Mouse (Mus musculus) kidney, postnatal 14 days (tissue): ENCODE data around the gene Kmo.

Experiments
- DNase-seq: peaks from one replicate; pipeline ENCODE4 v3.0.0; 2022; ENCODE audit warnings: mixed read lengths

Gene Kmo

DNA sequence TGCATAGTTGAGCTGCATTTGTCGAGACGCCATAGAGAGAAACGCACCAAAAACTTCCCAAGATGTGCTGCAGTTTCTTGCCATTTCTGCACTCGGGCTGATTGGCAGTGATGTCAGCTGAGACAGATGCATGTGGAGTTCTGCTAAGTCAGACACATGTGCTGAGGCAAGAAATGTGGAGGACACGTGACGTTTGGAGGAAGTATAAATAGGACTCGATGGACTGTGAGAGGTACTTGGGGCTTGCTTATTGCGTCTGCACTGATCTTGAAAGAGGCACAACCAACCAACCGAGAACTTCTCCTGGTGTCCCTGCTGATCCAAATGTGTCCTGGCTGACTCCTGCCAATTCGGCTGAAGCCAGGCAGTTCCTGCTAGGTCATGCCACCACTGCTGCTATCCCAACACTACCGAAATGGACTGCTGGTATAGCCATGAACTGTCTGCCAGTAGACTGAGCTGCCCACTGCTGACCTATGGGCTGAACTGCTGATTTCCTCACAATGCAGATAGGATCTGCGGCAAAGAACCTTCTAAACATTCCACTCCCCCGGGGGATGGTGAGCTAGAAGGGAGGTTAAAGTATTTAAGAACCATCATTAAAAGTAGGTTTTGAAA, at the start of gene Kmo:
Kmo (plus strand) TSS at position 568 of the 618 bp plus-strand sequence.
- DNase-seq = no peak

DNA sequence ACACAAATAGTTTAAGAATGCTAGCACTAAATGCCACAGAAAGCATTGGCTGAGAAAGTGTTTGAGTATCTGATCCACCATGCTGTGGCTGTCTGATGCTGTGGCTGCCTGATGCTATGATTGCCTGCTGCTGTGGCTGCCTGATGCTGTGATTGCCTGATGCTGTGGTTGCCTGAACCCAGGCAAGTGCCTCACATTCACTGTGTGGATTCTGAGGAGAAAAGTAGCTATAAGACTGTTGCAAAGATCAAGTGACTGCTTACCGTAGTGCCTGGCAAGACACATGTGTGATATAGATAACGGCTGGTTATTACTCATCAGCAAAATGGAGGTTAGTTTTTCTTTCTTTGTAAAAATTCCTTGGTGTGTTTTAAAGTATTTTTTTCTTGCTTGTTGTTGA, 46.1 kb upstream of the Kmo start:
- no peak for DNase-seq

DNA sequence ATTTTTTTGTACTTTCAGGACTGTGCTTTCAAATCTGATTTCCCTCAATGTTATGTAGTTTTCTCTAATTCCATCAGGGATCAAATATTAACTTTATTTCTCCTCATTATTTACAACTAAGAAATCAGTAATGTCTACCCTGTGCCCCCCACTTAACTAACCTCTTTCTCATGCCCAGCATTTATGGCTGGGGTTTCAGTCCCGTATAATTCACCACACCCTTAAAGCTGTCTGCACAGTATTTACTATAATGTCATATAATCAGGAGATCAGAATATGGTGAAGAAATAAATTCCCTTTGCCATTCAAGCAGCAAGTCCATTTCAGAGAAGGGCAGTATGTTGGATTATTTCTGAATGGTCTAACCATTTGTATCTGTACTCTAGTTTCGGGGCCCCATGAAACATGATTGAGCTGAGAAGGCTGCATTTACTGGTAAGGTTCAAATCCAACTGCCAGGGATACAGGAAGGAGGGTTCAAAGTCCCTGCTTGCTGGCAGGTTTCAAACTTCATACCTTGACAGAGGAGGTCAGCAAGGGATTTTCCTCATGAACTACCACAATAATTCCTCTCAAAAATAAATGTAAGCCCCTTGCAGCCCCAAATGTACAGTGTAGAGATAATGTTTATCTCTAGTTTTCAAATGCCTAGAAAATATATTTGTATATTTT, 41.6 kb upstream of the Kmo start:
- peak; percentile 2 for DNase-seq

DNA sequence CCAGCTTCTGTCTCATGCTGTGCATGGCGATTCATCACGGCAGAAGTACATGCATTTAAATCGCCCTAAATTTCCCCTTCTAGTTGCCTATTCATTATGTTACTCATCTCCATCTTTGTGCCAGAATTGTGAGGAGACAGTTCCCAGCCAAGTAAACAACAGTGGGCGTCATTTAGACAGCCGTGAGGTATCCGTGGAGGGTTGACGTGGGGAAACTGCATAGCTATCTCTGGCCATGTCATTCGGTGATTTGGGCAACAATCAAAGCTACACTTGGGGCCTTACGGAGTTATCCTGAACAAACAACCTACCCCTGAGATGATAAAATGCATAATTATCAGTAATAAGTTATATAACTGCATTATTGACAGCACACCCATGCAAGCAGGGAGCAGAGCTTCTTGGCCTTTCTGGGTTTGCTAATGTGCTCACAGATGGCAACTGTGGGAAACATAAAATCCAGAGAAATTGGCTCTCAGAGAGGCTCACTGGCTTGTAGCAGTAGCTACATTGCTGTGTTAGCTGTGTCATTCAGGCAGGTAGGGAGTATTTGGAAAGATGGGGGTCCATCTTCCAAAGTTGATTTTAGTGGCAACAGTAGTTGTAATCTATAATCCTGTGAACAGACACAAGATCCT, 40.5 kb upstream of the Kmo start:
- no peak for DNase-seq

DNA sequence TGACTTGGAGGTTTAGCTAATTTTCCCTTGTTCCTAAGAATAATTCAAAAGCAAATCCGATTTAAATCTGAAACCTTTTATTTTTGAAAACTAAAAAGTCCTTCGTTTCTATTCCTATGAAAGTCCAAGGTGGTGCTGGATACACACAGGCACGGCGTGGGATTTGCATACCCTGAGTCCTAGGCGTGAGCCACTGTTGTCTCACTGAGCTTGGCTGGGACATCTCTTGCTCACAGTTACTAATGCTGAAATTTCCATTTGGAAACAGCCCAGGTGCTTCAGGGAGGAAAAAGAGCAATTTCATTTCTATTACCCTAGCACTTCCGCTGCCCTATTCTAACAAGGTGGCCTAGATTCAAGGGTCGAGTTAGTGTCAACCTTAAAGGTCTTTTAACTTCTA, 39.8 kb upstream of the Kmo start:
- DNase-seq = no peak

- no peak for DNase-seq
Observed at GRCm38 (mm10) chr1:175582799-175583198, 37.4 kb upstream of the Kmo start.

GRCm38 (mm10) chr1:175585267-175585666, 34.9 kb upstream of the Kmo start:
- no peak for DNase-seq

GRCm38 (mm10) chr1:175586656-175587055, 33.5 kb upstream of the Kmo start:
- DNase-seq = no peak

GRCm38 (mm10) chr1:175592832-175593231, 27.3 kb upstream of the Kmo start:
- no peak for DNase-seq

DNA sequence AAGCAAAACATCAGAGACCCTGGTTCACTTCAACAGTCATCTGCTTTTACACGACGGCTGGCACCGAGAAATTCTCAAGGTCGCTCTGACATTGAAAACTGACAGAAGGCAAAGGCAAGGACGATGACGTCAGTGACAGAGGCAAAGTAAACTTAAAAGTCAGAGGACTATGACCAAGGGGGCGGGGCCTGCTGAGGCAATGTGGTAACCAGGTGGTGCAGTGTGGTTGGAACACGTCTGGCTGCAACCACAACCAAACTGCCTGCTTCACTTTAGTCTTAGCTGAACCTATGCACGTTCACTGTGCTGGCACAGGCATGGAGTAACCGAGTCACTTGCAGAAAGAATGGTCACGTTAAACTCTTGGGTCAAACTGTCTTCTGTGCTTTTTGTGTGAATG, 17.9 kb upstream of the Kmo start:
- DNase-seq = no peak

- no peak for DNase-seq
Observed at GRCm38 (mm10) chr1:175603390-175603789, 16.8 kb upstream of the Kmo start.

- DNase-seq = no peak
Observed at GRCm38 (mm10) chr1:175607308-175607707, 12.9 kb upstream of the Kmo start.

DNA sequence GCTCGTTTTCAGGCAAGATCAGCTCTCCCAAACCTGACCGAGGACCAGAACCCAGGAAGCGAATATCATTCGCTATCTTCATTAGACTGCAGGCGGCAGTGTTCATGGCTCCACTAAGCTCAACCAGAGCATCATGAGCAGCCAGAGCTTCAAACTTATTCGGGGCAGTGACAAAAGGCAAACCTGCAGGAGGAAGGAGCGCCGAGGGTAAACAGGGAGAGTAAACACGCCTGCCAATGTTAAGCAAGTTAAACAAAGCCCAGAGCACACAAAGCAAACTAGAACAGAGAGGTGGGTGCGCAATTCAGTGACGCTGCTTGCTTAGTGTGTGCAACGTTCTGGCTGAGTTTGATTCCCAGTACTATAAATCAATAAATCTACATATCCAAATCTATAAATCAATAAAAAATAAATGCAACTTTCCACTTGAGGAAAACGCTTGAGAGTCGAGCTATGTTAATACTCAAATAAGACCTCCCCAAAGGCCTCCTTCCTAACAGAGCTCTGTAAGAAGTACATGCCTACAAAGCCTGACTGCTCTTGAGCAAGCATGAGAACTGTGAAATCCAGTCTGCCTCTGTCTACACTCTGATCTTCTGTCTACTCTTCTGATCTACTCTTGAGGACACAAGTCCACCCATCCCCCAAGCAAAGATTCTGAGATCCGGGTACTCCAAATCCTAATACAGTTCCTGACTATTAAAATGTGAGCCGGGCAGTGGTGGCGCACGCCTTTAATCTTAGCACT, 12.2 kb upstream of the Kmo start:
- DNase-seq = no peak

DNA sequence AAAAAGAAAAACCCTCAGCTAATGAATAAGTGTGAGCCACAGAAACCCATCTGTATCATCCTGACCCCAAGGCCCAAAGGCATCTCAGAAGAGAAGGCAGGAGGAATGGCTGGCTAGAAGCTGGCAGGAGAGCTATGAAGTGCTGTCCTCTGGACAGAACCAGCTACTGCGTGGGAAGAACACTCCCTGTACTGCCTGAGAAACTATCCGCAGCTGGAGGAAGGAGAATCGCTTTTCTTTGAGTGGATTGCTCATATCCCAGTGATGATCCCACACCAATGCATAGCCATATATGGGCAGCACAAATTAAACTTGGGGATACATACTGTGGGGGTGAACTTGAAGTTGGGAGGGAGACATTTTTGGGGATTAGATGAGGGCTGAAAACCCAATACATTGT, 11.5 kb upstream of the Kmo start:
- DNase-seq = no peak

DNA sequence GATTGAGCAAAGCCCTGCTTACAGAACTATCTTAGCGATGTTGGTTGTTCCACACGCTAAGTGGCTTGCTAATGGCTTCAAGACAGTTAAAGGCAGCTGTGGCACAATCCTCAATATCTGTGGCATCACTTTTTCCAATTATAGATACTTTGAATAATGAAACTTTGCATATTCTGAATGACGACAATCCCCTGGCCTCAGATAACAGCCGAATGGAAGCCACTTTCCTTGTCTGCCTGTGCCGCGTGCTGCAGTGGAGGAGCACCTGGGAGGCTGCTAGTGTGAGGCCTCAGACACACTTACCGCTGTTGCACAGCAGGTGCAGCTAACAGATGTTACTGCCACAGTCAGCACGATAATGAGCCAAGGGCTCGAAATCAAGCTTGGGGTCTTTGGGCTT, 5.2 kb upstream of the Kmo start:
- no peak for DNase-seq

DNA sequence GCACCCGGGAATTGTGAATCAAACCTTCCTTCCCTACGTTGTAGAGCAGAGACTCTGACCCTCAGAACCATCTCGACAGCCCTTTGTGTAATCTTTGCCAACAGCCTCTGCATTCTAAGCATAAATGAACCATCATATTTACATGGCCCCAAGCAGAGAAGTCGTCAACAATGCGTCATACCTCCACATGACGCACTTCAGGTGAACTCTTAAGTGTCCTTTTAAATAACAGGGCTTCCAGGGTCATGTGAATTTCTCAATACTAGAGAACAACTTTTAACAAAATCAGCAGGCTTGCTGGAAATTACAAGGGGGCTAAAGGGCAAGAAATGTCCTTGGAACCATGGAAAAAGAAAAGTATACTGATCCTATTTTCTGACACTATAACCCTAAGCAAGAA, 3.5 kb downstream of the Kmo start:
- no peak for DNase-seq

- peak; percentile 98 for DNase-seq
Observed at GRCm38 (mm10) chr1:175625257-175625879, 5.2 kb downstream of the Kmo start, which contains the start of gene Fh1. TSS of gene Fh1 (minus strand) at chr1:175625635.

- peak; percentile 36 for DNase-seq
Observed at GRCm38 (mm10) chr1:175625990-175626692, 6.0 kb downstream of the Kmo start.

GRCm38 (mm10) chr1:175629248-175629647, 9.1 kb downstream of the Kmo start:
- no peak for DNase-seq

DNA sequence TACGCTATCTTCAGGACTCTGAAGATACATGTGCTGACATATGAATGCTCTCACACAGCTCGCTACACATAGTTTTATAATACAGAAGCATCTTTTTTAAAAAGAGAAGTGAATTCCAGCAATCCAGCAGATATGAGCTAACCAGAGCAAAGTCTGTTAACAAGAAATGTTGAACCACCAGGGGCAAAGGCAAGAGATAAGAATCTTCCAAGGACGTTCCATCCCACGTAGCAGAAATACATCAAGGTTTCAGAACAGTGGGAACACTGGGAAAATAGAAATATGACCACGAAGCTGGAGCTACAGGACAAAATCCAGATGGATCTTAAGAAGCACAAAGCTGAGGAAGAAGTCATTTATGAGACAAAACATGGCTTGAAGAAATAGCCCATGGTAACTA, 10.2 kb downstream of the Kmo start:
- no peak for DNase-seq

GRCm38 (mm10) chr1:175631080-175631479, 10.9 kb downstream of the Kmo start:
- no peak for DNase-seq

GRCm38 (mm10) chr1:175631721-175632221, 11.6 kb downstream of the Kmo start:
- peak; percentile 56 for DNase-seq
